Mouse (Mus musculus) monocyte, adult 5-6 weeks (primary cell): Measurements from ENCODE around the gene Mrgprd. TPM values are rescaled to one million over a fixed set of nuclear protein-coding genes. Genes with fewer than 3 reads are reported as not detected.

Experiments used
- ATAC-seq: fragments of 153-309, 156-312 bp; replicated peaks from 2 replicates; pipeline ENCODE4 v1.8.0; 2017; ENCODE audit warnings: mild to moderate bottlenecking; ENCODE audit not compliant: low TSS enrichment, insufficient number of reproducible peaks, severe bottlenecking, poor library complexity, low FRiP score
- total RNA-seq: library from RNA; stranded (forward); fragments of 200-1000, 200-491, 200-594 nt; gene quantifications from 3 replicates; pipeline ENCODE4 v1.2.3, GENCODE M21; 2017

Gene Mrgprd
- not detected in 3 replicates for total RNA-seq

GRCm38 (mm10) chr7:145314785-145315411, at the start of gene Mrgprd:
TSS of gene Mrgprd (plus strand) at chr7:145314835.
- ATAC-seq, result no peak

DNA sequence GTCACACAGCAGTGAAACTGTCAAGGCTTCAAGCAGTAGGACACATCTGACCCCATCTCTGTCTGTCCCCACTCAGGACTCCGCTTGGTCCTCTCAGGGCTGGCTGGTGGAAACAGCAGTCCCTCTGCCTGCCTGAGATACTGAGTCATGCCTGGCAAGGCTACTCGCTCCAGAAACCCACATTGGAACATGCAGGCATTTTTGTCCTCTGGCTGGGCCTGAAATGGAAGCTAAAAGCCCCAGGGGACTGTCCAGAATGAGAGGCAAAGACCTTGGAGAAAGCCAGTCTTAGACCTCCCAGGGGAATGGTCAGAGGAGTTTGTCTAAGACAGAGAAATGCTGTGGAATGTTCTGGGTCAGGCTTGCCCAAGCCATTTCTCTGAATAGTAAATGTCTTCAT, 48.6 kb upstream of the Mrgprd start:
- no peak for ATAC-seq

- ATAC-seq, result no peak
Observed at GRCm38 (mm10) chr7:145268890-145269289, 45.7 kb upstream of the Mrgprd start.

- no peak for ATAC-seq
Observed at GRCm38 (mm10) chr7:145270955-145271354, 43.7 kb upstream of the Mrgprd start.

GRCm38 (mm10) chr7:145275488-145275887, 39.1 kb upstream of the Mrgprd start:
- no peak for ATAC-seq

DNA sequence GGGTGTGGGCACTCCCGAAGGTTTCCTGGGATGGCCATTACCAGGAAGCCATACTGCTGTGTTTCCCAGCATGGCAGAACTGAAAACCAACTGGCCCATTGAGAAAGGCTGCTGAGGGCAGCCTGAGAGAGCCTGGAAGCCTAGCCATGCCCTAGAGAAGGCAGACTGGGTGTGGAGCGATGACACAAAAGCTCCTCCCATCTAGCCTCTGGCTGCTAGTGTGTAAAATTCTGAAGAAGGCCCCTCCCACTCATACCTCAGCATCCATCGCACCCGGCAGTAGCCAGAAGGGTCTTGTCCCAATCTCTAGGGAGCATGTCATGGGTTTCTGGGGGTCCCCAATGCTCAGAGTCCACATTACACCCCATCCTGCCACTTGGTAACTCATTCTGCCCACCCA, 33.2 kb upstream of the Mrgprd start:
- ATAC-seq, result no peak

DNA sequence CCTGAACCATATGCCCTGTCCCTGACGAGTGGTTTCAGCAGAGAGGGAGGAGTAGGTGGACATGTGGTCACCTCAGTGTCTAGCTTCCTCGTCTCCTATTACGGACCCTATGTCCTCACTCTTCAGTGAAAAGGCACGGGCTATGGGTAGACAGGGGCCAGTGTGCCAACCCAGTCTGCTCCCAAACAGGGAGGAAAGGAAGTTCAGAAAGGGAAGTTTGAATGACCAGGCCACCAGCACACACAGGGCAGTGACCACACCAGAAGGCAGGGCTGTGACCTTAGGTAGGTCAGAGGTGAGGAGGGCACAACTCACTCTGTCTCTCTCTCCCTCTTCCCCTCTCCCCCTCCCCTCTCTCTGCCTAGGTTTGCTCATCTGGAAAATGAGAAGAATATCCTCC, 31.6 kb upstream of the Mrgprd start:
- ATAC-seq, result peak; percentile 76

DNA sequence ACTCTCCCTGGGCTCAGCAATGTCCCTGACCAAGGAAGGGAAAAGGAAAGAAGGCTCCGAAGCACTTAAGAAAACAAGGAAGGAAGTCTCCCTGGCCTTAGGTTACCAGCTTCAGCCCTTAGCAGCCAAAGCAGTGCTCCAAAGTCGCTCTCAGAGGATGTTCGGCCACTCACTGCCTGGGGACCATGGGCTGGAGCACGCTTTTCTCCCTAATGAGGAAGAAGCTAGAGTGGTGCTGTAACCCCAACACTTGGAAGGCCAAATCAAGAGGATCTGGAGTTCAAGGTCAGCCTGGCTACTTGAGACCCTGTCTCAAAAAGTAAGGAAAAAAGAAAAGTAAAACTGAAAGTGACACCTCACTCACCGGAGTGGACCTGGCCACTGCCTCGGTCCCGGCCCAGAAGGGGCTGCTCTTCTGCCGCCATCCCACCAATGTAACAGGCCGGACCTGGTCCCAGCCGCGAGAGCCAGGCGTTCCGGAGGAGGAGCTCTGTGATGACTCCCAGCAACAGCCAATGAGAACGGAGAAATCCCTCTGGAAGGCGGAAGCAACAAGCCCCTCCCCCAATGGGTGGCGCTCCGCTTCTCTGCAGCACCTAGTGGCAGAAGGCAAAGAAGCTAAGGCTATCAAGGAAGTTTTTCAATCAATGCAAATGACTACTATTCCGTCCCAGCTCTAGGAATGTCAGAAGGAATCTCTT, 31.0 kb upstream of the Mrgprd start, which contains the start of gene Tpcn2:
Tpcn2 (minus strand) TSS at position 525 of the 701 bp plus-strand sequence.
- peak; percentile 88 for ATAC-seq

- no peak for ATAC-seq
Observed at GRCm38 (mm10) chr7:145284293-145284692, 30.3 kb upstream of the Mrgprd start.

- no peak for ATAC-seq
Observed at GRCm38 (mm10) chr7:145285476-145285875, 29.2 kb upstream of the Mrgprd start.

- ATAC-seq, result no peak
Observed at GRCm38 (mm10) chr7:145287410-145287809, 27.2 kb upstream of the Mrgprd start.

DNA sequence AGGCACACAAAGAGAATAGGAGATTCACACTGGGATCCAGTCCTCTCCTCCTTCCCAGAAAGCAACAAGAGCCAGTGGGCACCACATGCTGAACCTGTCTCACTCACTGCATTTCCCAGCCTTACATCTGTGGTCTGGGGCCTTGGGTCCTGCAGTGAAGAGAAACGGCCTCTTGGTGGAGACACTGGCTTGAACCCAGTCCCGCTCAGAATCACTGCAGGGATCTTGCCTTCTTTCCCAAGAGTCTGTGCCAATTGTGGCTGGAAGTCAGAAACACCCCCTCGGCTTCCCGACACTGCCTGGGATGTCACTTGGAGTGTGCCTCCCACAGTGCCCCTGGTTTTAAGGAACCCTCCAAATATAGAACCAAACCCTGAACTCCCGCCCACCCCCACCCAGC, 25.3 kb upstream of the Mrgprd start:
- ATAC-seq, result no peak

DNA sequence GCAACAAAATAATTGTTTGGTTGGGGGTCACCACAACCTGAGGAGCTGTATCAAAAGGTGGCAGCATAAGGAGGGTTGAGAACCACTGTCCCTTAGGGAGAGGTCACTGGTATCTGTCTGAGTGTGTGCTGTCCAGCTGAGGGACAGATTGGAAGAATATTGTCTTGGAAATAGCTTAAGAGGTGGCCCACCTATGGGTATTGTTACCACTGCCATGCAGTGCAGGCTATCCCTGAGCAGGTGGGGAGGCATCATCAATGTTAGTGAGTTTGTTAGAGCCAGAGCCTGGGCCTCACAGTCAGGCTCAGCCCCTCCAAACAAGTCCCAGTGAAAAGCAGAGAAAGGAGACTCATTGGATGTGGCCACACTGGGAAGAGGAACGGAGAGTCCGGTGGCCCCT, 22.8 kb upstream of the Mrgprd start:
- ATAC-seq, result no peak

- no peak for ATAC-seq
Observed at GRCm38 (mm10) chr7:145292726-145293125, 21.9 kb upstream of the Mrgprd start.

DNA sequence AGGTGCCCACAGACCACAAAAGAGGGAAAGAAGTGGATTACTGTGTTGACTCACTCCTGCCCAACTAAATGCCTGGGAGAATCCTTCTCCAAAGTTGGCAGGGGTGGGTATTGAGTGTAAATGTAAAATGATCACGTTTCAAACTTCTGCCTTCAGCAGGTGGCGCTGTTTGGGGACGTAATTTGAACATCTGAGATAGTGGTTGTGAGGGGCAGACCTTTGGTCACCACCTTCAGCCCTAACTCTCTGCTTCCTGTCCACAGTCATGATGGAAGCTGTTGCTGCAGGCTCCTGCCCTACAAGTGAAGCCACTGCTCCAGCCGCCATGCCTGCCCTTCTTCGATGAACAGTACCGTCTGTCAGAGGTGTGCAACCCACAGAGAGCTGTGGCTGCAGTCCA, 20.8 kb upstream of the Mrgprd start:
- ATAC-seq, result no peak

DNA sequence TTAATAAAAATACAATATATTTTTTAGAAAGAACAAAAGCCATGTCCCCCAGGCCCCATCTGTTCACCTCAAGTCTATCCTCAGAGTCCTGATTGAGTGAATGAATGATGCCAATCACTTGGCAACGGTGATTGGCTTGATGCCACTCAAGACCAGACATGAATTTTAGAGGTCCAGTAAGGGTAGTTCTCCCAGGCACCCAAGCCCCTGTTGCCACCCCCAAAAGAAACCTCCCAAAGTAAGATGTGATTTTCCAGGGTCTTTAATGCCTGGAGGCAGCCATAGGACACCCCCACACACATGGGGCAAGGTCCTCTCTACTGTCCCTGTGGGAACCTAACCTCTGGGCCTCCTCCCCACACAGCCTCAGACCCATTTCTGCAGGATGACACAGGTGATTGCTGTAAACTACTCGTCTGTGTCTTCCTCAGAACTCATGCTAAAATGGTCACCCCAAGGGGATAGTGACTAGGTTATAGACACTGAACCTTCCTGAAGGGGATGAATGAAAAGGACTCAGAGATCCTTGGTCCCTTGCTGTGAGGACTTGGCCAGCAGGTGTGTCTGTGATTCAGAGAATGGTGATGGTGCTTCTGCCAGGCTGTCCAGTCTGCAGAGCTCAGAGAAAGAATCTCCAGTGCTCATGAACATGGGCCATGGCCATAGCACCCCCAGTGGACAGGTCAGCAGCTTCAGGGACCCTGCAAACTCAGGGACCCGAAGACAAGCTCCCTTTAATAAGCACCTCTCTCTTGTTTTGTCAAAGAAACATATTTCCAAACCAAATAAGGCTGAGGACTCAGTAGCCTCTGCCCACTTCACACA, 15.8 kb upstream of the Mrgprd start:
- ATAC-seq, result no peak

- no peak for ATAC-seq
Observed at GRCm38 (mm10) chr7:145299562-145300320, 14.9 kb upstream of the Mrgprd start.

DNA sequence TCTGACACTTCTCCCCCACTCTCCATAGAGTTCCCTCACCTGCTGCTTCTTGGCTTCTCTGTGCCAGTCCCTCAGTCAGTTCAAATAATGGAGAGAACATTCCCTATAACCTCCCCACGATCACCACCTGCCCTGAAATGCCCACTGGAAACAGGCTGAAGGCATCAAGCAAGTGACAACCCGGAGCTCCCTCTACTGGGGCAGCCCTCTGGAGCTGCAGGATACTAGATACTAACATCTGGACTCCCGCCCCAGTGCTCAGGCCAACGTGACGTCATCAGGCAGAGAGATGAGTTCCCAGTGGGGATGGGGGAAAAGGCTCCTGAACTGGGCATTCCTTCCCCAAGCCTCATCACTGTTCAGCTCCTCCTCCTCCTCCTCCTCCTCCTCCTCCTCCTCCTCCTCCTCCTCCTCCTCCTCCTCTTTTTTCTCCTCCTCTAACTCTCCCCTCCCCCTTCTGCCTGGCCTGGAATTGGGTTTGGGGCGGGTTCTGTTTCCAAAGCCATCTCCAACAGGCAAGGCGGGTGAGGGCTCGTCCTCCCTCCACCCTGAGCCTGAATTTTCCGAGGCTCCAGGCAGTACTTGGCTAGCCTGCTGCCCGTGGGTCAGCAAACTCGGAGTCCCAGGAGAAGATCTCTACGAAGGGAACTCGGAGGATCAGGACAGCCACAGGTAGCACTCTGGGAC, 14.2 kb upstream of the Mrgprd start, which contains the start of gene Mrgprf:
Mrgprf (plus strand) TSS at position 508 of the 687 bp plus-strand sequence.
- ATAC-seq, result no peak
